Comparison of ENCODE assay signal across 1 mouse cellular context in genomic region chr14:99010920-99011313, GRCm38 (mm10).
TF ChIP-seq lines count a peak whose summit lies in the region.

No protein-coding gene starts in this region.

TF ChIP-seq in myocyte, 11 proteins besides CTCF, POLR2A, EP300 and RAD21 (continued from another document):
- TF ChIP-seq TCF12 (IDR thresholded peaks at IDR 0.05; ENCODE audit: insufficient read depth, poor library complexity, severe bottlenecking) = no peak
- TF ChIP-seq SRF (IDR thresholded peaks at IDR 0.05; ENCODE audit: control insufficient read depth, insufficient read length, low read depth) = no peak
- TF ChIP-seq CEBPB (IDR thresholded peaks at IDR 0.05; ENCODE audit: insufficient read depth, poor library complexity, severe bottlenecking) = no peak
- TF ChIP-seq REST (IDR thresholded peaks at IDR 0.05; ENCODE audit: insufficient read depth, insufficient read length) = no peak
TF ChIP-seq in myocyte: peak in this region for 0.
